Mouse (Mus musculus) brown adipose tissue, adult 24 weeks (tissue): ENCODE measurements at regions not wholly inside any gene's neighbourhood (a gene's known extent, or its start where the extent isn't known, plus 50 kb on each side); places are given as distances from the start of the nearest gene placed in this dataset.

Experiments used
- H3K27ac ChIP-seq: fragments of 200-500 bp; replicated peaks from 2 replicates; pipeline ENCODE4 v1.5.1; 2012; ENCODE audit warnings: low read depth, mild to moderate bottlenecking, low read length
- H3K4me1 ChIP-seq: fragments of 200-500 bp; 2 replicates; pipeline ENCODE4 v1.6.1; 2012; ENCODE audit warnings: low read length, mixed read lengths; ENCODE audit not compliant: control insufficient read depth, insufficient read depth, insufficient read length
- H3K4me3 ChIP-seq: fragments of 200-500 bp; 2 replicates; pipeline ENCODE4 v1.5.1; 2012; ENCODE audit warnings: low read depth, mild to moderate bottlenecking, low read length, moderate library complexity; ENCODE audit not compliant: insufficient read depth

DNA sequence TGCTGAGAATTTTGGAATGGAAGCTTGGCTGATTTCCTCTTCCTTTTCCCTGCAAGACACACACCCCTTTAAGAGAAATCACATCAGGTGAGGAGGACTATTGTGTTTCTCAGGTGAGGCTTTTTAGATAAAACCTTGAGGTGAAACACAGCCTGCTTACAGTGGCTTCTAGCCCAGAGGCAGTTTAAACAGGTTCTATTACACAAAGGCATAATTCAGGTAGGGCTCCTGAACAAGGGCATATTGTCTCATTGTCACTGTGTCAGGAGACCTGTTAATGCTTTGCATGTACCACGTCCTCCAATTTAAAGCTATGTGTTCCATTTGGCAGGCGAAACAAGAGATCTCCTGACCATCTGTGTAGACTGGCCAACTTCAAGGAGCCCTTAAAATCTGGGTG lies 181.2 kb downstream of the Pik3r1 start:
- H3K4me1 ChIP-seq = no peaks in the 10 kb centered on the region
- no peak overlapping the region for H3K27ac ChIP-seq
- no peak overlapping the region for H3K4me3 ChIP-seq

DNA sequence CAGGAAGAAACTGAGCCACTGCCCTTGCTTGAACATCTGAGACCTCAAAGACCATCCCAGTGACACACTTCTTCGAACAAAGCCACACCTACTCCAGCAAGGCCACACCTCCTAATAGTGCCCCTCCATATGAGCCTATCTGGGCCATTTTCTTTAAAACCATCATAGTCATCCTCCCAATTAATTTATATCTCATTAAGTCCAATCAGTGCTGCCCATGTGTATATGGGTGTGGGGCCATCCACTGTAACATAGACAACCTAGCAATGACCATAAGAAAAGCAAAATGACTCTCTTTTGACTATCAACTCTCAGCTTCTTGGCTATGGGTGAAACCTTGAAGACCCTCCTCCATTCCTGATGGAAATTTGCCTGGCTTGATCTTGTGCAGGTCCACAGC lies 191.5 kb downstream of the Pik3r1 start:
- no peak overlapping the region for H3K4me3 ChIP-seq
- H3K4me1 ChIP-seq = 0 out of 2 replicates have a peak, but pooled peaks cover 2% of the 10 kb centered on the region
- H3K27ac ChIP-seq = no peak overlapping the region

DNA sequence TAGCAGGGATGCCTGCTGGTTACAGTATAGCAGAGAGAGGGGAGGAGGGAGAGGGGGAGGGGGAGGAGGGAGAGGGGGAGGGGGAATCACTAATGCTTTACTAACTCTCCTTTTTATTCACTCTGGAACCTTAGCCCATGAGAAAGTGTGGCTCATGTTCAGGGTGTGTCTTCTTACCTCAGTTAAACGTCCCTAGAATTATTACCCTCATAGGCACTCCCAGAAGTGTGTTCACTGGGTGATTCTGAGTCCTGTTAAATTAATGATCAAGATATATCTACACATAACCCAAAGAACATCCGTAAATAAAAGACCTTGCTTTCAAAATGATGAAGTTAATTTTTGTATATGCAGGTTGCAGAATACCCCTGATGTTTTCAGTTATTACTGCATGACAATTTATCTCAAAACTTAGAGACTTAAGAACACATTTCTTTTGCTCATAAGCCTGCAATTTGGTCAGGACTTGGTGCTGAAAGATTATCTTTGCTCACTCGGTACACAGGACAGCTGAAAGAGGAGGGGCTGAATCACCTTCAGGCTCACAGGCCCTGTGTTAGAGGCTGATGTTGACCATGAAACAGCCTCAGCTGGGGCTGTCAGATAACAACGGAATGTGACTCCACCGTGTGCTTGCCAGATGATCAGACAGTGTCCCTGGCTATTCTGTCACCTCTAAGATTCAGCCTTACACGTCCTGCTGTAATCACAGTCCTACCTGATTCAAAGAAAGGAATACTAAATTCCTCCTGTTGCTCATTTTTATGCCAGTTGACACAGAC lies 195.0 kb downstream of the Pik3r1 start:
- no peak overlapping the region for H3K4me3 ChIP-seq
- H3K27ac ChIP-seq = no peak overlapping the region
- H3K4me1 ChIP-seq = no peaks in the 10 kb centered on the region

DNA sequence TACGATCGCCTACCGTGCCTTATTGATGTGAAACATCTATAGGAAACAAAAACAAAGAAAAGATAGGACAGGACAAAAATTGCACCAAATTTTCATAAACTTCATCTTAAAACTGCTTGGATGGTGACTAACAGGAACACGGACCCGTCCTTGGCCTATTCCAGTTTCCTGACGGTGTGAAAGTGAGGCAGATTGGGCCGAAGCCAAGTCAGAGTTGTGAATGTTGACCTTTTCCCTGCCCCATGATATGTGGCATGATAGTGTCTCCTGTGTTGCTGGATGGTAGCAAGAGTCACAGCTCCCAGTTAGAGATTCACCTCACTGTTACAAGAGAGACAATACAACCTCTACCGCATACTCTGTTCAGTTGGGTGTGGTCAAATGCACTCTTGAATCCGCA lies 195.8 kb downstream of the Pik3r1 start:
- Histone ChIP-seq H3K27ac (no peak overlapping the region), H3K4me3 (no peak overlapping the region), H3K4me1 (no peaks in the 10 kb centered on the region)

DNA sequence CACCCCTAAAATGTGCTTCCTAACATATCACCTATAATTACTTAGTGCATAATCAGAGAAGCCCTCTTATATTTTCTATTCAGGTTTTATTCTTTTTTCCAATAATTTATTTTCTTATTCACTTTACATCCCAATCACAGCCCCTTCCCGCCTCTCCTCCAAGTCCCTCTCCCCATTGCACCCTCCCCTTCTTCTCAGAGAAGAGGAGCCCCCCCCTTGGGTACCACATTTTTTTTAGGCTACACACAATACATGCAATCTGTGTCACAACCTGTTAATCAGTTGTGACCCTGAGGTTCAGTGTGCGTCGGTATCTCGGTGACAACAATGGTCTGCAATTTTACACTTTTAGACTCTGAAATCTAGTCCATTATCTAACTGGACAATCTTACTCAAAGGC lies 198.0 kb downstream of the Pik3r1 start:
- Histone ChIP-seq H3K4me3 (no peak overlapping the region), H3K27ac (no peak overlapping the region), H3K4me1 (no peaks in the 10 kb centered on the region)

DNA sequence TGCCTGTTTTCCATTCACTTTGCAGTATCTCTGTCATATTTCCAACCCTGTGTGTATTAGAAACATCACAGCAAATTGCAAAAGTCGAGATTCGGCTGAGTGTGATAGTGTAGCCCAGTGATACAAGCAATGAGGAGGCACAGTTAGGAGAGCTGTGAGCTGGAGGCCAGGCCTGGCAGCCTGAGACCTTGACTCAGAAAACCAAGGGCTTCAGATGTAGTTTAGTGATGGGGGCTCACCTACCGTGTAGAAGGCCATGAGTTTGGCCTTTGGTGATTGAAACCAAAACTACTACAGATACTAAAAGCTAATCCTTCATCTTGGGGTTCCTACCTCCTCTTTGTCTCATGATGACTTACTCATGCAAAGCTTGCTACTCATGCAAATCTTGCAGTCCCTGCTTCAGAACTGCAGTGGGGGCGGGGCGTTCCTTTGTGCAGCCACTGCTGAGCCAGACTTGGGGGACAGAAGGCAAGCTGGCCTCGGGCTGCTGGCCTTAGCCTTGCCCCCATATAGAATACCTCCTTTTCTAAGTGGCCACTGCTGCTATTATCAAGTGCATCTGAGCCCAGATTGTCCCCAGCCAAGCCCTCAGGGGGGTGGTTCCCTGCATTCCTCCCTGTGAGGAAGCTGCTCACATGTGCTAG lies 198.9 kb downstream of the Pik3r1 start:
- Histone ChIP-seq H3K27ac (no peak overlapping the region), H3K4me3 (no peak overlapping the region), H3K4me1 (no peaks in the 10 kb centered on the region)

DNA sequence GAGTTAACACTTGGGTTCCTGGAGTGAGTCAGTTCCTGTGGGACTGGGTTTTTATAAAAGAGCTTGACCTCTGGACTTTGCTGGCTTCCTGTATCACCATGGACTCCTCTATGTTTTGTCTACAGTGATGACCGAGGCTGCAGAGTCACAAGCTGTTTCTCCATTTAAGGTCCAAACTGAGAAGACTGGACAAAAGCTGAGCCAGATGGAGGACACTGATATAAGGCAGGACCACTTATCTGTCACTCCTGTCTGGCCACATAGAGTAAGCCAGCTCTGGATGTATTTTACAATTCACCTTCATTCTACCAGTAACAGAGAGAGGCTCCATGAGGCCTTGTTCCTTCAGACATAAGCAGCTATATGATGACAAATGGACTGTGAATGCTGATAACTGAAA lies 202.7 kb downstream of the Pik3r1 start:
- Histone ChIP-seq H3K4me3 (no peak overlapping the region), H3K4me1 (no peaks in the 10 kb centered on the region), H3K27ac (no peak overlapping the region)

DNA sequence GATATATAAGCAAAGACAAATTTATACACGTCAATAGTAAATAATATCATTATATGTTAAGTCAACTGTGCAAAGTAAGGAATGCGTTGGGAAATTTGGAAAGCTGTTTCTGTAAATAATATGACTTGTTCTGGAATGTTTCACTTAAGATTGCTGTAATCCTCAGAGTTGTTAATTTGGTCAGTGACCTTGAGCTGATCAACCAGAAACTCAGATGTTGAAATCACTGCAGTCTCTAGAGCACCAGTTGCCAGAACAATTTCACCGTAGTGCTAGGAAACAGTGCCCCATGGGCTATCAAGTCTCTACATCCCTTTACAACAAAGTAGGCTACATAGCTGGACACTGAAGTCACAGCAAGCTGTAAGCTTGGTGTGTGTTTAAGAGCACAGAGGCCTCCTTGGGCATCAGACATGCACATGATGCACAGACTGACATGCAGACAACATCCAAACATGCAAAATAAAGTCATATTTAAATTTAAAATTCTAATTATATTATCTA lies 212.6 kb downstream of the Pik3r1 start:
- peaks cover 10% of the 10 kb centered on the region; the same call in 1 of the 2 replicates for H3K4me1 ChIP-seq
- H3K4me3 ChIP-seq = no peak overlapping the region
- H3K27ac ChIP-seq = no peak overlapping the region

DNA sequence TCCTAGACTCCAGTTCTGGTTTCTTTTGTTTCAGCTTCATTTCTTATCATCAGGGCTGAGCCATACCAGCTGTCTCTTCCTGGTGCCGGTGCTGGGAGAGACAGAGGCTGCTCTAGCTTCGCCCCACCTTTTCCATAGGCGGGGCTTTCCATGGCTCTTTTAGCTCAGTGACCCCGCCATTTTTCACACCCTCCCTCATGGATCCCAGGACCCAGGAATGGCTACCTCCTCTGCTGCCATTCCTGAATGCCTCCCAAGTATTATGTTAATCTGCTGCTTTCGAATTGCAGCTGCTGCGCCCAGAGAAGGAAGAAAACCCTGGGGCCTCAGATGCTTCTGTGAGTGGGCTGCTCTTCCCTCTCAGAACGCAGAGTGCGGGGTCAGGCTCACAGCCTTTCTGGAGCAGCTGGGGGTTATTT lies 214.9 kb downstream of the Pik3r1 start:
- Histone ChIP-seq H3K4me3 (no peak overlapping the region), H3K27ac (peak overlapping the region; percentile 42; the same call in 1 of the 2 replicates), H3K4me1 (peaks cover 10% of the 10 kb centered on the region; the same call in 1 of the 2 replicates)

DNA sequence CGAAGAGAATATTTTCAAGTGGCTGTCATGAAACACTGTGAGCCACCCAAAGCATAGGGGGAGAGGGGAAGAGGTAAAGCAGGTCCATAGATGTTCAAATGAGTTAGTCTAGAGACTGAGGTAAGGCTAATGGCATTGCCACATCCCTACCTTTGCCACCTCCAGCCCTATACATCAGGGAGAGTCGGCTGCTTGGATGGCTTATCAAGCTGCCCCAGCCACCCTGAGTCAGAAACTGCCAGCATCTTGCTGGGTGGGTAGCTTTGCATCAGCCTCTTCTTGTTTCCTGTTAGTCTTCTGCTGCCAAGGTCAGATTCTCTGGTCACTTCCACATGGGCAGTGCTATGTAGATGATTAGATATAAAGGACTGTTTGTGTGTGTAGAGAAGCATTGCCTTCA lies 215.6 kb downstream of the Pik3r1 start:
- Histone ChIP-seq H3K4me1 (peaks cover 14% of the 10 kb centered on the region; the same call in 1 of the 2 replicates), H3K4me3 (no peak overlapping the region), H3K27ac (no peak overlapping the region)

DNA sequence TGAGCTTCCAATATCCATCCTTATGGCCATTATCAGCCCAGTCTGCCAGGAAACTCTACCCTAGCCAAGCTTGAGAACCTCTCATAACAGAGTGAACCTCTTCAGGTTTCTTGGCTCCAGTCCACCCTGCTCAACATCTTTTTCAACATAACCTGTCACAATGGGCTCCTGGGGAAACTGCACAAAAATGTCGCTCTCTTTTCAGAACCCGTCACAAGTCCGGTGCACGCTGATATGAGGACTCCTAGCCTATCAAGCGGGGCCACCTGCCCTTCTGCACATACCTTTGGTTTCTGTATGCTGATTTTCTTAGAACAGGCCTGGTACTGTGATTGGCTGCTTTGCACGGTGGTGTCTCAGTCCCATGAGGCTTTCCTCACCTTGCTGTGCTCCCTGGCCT lies 216.9 kb downstream of the Pik3r1 start:
- H3K4me3 ChIP-seq = no peak overlapping the region
- H3K27ac ChIP-seq = peak overlapping the region; percentile 63

DNA sequence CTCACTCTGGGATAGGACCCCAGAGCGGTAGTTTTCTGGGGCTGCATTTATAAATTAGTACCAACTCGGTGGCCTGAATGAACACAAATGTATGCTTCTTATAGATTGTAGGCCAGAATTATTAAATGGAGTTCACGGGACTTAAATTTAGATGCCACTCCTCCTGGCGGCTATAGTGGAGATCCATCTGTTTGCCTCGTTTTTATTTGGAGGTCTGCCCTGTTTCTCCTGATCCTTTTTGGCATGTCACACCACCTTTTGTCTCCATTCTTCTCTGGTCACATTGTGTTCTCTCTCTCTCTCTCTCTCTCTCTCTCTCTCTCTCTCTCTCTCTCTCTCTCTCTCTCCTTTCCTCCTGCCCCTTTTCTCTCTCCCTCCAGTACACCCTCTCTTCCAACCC lies 217.5 kb downstream of the Pik3r1 start:
- H3K4me1 ChIP-seq = peaks cover 19% of the 10 kb centered on the region; the same call in 1 of the 2 replicates
- H3K27ac ChIP-seq = peak overlapping the region; percentile 32; the same call in 1 of the 2 replicates
- H3K4me3 ChIP-seq = no peak overlapping the region

More for the DNA sequence above, 216.9 kb downstream of the Pik3r1 start:
- H3K4me1 ChIP-seq = peaks cover 19% of the 10 kb centered on the region; the same call in 1 of the 2 replicates

DNA sequence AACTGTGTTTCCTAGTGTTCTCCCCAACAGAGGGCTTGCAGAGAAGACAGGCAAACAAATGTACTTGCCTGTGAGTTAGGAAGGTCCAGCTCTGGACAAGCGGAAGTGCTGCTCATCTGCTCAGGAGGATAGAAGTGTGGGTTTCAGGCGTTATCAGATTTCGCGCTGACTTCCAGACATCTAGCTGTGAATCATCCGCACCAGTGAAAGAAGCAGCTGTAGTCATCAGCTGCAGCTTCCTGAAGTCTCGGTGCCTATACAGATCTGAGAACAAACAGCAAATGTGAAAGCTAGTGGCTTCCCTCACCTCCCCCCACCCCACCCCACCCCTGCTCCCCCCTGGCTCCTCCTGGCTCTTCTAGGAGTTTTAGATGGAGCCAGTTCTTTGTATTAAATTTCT lies 220.1 kb downstream of the Pik3r1 start:
- Histone ChIP-seq H3K4me1 (peaks cover 12% of the 10 kb centered on the region; the same call in 1 of the 2 replicates), H3K4me3 (0 out of 2 replicates have a peak overlapping the region, but pooled peaks have one; percentile 3), H3K27ac (peak overlapping the region; percentile 55)

DNA sequence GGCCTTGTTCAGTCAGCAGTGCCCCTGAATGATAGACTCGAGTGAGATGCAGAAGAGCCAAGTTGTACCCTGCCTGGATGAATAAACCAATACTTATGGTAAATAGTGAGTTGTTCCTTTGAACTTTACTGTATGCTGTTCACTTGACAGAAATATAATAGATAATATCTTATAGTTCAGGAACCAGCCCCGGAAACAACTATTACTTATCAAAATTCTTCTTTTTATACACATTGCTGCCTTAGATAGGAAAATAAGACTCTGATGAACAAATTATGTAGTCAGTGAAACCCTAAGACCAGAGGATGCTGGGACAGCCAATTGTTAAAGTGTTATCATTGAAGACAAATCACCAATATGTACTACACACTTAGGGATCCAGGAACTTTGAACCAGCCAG lies 220.7 kb downstream of the Pik3r1 start:
- Histone ChIP-seq H3K4me1 (peaks cover 12% of the 10 kb centered on the region; the same call in 1 of the 2 replicates), H3K27ac (peak overlapping the region; percentile 55), H3K4me3 (0 out of 2 replicates have a peak overlapping the region, but pooled peaks have one; percentile 3)

DNA sequence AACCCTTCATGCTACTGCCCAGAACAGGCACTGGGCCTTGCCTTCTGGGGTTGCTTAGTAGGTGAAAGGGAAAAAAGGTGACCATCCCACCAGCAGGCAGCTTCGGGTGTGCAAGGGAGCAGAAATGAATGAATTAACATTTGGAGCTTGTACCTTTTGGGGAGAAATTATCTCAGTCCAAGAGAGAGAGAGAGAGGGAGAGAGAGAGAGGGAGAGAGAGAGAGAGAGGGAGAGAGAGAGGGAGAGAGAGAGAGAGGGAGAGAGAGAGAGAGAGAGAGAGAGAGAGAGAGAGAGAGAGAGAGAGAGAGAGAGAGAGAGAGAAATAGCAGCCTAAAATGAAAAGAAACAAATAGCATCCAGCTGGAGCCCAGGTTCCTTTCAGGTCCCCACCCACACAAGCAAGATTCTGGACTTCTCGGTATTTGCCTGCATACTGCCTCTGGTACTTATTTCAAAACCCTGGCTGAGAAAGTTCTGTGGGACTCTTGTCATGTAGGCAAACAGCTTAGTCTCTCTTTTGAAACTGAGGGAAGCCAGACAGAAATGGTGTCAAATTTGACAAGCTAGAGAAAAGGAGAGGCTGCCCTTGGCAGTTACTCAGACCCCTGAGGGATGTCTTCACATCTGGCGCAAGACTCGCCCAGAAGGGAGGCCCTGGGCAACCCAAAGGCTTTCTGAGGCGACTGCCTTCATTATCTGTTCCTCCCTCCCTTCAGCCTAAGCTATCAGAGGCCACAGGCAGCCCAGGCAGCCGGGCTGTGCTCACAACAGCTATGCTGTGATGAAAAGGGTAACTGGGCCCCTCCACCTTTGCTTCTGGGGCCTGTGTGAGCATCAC lies 222.5 kb downstream of the Pik3r1 start:
- H3K4me1 ChIP-seq = peaks cover 20% of the 10 kb centered on the region
- peak overlapping the region; percentile 54 for H3K4me3 ChIP-seq
- peak overlapping the region; percentile 93 for H3K27ac ChIP-seq
